Mouse (Mus musculus): Measurements from ENCODE around the gene Zfp839.
"Not testable (repeated sequence)": the region's sequence is repeated elsewhere in the genome, so short reads cannot be mapped to it uniquely, and the experiment has no call there.

Gene Zfp839

DNA sequence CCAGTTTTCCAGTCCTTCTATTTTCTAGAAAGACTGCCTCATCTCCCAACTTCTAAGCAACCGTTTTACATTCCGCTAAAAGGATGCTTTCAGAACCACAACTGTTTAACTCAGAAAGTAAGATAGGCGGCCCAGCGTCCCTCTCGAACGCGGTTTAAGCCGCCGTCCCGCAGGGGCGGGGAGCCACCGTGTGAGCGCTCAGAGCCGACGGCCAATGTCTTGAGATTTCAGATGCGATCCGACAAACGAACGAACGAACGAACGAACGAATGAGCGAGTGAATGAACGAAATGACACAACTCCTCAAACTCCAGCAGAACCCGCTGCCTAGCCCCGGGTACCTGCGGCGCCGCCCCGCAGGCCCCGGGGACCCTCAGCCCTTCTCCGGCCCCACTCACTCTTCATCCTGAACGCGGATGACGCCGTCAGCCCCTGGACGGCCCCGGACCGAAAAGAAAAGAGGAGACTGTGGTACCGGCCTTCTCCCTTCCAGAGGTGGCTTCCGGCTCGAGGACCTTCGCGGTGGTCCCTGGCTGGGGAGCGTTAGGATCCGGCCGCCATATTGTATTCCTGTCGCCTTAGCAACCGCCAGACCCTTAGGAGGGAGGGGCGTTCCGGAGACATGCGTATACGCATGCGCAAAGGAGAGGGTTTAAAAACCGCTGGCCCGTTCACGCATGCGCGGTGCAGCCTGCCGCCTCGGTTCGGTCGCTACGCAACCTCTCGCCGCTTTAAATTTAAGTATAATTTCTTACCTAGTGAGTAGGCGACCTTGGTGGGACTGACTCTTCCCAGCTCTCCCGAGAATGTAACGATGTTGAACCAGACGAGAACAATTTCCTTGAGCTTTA is 9.5 kb upstream of the Zfp839 start, which contains the start of gene Mok:
Gene Mok (minus strand): TSS at position 592 of the 851 bp plus-strand sequence.
- peak; percentile 88 for DNase-seq (ENCODE audit: low spot score)

DNA sequence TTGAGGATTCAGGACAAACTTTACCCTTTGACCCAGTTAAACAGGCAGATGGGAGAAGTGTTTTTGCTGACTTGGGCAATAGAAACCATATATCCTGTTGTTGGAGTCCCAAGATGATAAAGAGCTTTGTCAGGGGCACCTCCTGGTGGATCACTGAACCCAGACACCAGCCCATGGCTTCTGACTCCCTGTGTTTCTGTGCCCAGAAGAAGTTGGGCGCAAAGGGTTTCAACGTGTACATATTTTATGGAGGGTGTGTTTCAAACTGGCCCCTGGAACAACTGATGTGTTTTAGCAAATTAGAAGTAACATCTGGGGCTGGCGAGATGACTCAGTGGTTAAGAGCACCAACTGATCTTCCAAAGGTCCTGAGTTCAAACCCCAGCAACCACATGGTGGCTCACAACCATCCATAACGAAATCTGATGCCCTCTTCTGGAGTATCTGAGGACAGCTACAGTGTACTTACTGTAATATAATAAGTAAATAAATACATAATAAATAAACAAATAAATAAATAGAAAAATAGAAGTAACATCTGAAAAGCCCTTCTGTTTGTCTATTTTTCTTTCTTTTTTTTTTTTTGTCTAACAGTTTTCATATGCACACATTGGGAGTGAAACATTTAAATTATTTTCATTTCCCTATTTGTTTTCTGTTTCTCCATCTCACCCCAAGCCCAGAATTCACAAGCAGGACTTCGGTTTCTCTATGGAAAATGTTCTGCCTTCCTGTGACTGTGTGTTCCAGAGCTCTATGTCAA is 8.1 kb upstream of the Zfp839 start:
- DNase-seq (ENCODE audit: low spot score): no peak

DNA sequence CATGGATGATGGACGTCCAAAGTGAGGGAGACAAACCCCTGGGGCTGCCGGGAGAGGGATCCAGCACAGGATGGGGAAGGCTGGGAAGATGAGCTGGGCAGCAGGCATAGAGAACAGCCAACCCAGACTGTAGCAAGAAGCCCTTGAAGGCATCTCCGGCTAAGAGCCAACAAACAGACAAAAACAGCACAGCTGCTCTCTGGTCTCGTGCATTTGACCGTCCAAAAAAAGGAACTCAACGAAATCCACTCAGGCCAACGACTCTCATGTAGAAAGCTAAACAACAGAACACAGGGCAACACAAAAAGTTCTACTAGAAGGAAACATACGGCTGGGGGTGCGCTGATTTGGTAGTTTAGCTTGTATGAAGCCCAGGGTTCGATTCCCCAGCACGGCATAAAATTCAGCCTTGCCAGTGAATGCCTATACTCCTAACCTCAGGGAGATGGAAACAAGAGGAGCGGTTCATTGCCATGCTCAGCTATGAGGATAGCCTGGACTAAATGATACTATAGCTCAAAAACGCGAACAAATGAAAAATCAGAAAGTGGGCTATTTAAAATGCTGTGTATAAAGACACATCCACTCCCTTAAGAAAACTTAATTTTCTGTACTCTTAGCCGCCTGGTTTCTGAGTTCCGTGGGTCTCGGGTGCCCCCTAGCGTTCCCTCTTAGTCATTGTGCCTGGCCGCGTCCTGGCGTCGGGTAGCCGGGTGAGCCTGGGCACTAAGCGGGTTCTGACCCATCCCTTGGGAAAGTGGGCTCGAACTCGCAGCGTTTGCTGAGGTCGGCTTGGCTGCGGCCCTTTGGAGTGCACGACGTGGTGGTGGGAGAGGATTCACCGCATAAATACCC is 6.6 kb upstream of the Zfp839 start:
- peak; percentile 58 for DNase-seq (ENCODE audit: low spot score)

DNA sequence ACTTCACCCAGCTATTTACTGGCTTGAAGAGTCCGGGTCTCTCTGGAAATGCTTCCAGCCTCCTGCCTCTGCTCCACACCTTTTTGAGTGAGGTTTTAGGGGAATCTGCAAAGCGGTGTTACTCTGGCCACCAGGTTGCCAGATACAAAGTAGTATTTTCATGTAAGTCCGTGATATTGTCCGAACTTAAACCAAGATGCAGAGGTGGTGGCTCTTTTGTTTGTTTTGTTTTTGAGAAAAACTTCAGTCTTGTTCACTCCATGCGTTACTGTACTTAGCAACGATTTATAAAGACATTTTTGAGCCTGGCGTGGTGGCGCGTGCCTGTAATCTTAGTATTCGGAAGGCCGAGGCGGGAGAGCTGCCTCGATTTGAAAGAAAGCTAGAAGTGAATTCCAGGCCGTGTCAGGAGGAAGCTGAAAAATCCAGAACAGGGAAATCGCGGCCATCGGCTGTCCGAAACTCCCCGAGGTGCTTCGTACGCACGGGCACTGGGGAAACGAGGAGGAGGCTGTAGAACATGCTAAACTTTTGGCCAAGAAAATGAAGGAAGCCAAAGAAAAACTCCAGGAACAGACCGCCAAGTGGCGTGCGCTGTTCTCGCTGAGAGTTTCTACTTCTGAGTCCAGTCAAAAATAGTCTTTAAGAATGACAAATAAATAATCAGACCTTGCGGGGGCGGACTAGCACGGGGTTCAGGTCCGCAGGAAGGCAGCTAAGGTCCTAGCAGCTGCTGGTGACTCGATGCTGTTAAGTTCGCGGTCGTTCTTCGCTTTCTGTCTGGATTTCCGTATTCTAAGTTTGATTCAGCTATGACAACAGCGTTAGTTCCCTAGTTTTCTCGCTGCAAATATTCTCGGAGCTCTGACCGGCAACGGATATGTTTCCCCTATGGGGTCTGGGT is 5.6 kb upstream of the Zfp839 start:
- no peak for DNase-seq (ENCODE audit: low spot score)

DNA sequence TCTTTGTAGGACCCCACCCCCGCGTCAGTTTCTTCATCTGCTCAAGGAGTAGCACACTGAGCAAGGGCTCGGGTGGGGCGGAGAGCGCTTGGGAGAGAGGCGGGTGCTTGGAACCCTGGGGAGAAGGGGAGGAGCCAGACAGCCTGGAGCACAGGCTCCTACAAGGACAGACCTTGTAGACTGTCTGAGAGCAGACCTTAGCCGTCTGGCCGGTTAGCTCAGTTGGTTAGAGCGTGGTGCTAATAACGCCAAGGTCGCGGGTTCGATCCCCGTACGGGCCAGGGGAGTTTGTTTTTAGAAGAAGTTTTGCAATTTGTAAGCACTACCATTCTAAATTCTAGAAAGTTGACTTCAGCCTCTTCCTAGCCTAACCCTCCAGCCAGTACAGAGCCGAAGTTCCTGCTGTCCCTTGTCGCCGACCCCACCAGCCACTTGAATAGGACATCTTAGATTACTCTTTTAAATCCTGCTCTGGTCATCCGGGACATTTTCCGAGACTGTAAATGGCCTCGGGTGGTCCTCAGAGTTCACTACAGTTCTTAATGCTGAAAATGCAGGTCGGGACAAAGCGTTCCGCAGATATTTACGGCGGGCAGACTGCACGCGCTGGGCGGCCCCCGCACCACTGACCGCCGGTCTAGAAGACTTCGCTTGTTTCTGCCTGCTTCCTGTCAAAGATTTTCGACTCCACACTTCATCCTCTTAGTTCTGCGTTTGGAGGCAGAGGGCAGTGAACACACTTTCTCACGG is 4.7 kb upstream of the Zfp839 start:
- peak; percentile 90 for DNase-seq (ENCODE audit: low spot score)

DNA sequence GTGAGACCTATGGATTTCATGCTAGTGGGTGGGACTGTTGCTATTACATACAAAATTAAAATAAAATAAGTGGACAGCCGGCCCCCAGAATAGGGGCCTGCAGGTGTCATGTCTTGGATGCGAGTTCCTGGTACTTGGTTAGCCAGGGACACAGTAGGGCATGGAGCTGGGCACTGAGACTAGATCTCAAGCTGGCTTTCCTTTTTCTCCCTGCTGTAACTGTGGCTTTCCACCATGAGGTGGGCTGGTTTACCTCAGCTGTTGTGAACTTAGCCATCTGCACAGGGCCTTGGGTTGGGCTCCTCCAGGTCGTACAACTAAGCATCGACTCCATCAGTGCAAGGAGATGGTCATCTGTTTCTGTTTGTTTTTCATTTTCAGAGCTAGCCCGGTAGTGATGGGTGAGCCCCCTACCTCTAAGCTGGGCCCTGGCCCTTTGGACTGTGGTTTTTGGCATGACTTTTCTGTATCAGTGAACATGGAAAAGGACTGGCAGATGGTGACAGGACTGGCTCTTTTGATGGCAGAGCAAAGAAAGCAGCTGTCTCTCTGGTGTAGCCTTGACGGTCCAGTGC is 3.8 kb upstream of the Zfp839 start:
- DNase-seq (ENCODE audit: low spot score): no peak

DNA sequence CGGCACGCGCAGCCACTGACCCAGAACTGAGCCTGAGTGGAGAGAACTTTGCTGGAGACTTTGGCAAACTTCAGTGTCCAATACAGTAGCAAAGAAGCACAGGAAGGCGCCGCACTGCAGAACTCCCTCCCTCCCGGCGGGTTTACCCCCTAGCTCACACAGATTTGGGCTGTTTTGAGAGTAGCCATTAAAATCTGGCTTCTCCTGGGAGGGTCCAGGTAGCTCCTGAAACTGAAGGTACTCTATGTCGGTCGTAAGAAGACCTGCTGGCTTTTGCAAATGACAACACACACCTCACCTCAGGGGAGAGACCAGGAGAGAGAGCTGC is 840 bp downstream of the Zfp839 start:
- no peak for DNase-seq (ENCODE audit: low spot score)

DNA sequence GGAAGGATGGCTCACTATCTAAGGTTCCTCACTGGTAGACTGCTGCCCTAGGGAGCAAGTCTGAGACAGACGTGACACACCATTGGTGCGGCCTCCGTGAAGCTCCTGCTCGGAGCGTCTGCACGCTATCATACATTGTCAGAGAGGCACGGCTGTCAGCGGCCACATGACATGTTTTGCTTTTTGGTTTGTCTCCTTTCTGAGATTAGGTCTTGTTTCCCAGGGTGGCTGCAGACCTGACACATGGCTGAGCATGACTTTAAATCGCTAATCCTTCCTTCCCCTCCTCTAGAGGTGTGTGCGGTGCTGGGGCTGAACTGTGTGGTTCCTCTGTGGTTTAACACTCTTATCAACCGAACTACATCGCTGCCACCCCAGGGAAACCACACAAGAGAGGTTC is 1.4 kb downstream of the Zfp839 start:
- DNase-seq (ENCODE audit: low spot score): no peak

DNA sequence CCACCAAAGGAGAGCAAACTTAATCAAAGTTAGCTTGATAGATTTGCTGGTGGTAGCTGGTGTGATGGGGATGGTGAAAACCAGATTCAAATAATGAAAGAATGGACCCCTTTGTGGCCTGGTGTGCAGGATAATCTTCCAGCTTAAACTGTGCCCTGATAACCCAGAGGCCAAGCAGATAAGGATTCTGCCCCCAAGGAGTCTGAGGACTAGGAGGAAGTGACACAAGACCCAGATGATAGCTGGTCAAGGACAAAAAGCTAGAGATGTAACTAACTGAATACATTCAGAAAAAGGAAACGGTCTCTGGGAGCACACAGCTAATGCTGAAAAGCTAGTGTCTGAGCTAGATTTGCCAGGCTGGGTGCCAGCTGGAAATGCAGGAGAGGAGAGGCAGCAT is 1.9 kb downstream of the Zfp839 start:
- DNase-seq (ENCODE audit: low spot score): no peak

DNA sequence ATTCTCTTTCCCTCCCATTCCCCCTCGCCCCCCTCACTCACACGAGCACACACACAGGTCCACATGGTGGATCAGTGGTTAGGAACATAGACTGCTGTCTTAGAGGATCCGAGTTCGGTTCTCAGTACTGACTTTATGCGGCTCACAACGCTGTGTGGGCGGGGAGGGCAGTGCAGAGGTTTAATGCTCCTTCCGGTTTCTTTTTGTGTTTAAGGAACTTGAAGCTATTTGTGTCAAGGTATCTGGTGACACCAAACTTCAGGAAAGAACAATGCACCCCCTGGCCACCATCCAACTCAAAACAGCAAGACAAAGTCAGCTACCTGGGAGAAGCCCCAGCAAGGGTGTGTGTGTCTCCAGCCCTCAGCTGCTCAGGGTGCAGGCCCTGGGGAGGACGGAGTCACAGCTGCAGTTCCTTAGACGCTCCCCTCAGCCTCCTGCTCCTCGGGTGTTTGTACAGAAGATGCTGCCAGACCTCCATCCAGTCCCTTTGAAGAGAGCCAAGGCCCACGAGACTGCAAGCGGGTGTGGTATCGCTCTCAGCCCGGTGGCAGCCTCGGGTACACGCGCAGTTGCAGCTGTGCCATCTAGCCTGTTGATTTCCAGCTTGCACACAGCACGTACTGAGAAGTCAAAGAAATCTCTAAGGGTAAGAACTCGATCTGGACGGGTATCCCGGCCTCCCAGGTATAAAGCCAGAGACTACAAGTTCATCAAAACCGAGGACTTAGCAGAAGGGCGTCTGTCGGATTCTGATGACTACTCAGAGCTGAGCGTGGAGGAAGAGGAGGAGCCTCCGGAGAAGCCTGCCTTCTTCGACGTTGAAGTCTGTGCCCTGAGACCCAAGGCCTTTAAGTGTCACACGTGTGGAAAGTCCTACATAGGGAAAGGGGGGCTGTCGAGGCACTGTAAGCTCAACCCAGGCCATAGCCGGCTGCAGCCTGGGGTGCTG is 5.0 kb downstream of the Zfp839 start:
- no peak for DNase-seq (ENCODE audit: low spot score)

DNA sequence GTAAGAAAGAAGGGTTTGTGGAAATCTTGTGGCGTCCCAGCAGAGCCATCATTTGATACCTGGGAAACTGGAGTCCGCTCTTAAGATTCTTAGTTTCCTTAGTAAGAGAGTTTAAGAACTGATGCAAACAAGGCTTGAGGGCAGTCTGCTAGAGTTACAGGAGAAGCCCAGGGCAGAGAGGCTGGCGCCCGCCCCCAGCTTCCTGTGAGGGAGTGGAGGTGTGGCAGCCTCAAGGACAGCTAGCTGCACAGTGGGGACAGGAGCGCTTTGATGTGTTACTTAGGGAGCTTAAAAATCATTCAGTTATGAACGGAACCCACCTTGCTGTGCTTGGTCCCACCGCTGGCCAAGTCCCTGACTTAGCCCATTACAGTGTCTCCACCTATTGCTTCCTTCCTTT is 7.1 kb downstream of the Zfp839 start:
- no peak for DNase-seq (ENCODE audit: low spot score)

DNA sequence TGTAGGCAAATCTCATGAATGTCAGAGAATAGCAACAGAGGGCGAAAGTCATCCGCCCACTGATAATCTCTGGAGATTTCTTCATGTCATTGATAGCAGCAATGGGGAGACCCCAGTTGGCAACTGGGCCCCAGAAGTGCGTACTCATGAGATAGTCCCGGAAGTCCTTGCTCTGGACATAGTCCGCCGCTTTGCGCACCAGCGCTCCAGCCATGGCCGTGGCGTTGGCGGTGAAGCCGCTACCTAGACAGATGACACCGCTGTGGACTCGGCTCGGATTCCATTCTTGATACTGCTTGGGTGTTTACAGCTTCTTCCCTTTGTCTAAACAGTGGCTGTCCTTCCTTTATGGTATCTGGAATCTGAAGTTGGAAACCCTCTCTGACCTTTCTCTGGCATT is 8.6 kb downstream of the Zfp839 start:
- not testable (repeated sequence) for DNase-seq (ENCODE audit: low spot score)

DNA sequence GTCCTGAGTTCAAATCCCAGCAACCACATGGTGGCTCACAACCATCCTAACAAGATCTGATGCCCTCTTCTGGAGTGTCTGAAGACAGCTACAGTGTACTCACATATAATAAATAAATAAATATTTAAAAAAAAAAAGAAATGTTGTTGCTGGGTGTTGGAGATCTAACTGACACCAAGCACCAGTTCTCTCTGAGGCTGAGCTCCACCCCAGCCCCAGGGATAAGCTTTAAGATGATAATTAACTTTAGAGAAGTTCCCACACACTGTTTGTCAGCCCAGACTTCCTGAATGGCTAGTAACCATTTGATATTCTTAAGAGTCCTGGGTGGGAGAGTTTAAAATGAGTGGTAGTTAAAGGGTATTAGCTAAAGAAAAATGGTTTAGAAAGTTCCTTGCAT is 10.2 kb downstream of the Zfp839 start:
- no peak for DNase-seq (ENCODE audit: low spot score)

DNA sequence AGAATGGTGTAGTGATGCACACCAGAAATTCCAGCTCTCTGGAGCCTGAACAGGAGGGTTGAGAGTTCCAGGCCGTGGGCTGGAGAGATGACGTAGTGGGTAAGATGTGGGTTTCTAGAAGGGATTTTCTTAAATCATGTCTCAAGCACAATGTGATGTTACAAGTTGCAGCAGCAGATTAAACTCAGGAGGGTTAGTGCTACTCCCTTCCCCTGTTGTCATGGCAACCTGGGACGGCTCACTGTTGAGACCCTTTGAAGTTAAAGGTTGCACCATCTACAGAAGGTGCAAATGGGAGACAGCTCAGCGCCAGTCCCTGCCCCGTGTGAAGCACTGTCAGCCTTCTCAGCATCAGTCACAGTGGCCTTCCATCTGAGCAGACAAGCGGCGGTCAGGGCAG is 11.2 kb downstream of the Zfp839 start:
- DNase-seq (ENCODE audit: low spot score): no peak

DNA sequence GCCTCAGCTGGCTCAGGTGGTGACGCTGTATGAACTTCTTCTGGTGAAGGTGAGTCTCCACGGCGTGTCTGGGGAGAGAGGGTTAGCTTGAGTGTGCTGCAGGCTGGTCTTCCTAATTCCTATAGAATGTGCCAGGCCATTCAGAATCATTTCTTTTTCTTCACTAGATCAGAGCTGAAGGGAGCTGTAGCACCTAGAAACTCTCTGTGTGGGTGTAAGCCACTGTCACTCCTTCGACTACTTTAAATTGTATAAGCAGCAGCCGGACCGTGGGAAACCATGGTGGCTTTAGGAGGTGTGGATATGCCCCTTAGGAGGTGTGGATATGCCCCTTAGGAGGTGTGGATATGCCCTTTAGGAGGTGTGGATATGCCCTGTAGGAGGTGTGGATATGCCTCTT is 14.0 kb downstream of the Zfp839 start:
- DNase-seq (ENCODE audit: low spot score): no peak

DNA sequence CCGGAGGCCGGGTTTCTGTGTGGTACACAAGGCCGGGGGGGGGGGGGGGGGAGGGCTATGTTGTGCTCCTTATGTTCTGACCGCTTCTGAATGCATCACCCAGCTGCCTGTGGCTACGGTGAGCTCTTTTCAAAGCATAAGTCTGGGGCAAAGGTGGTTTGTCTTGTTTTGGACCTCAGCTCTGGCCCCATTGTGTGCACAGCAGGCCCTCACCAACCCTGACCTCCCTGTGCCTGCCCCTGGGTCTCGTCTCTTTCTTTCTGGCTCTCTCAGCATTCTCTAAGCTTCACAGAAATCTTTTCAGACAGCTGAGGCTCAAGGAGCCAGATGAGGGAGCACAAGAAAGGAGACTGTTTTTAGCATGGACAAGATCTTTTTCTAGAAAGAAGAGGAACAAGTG is 15.5 kb downstream of the Zfp839 start:
- DNase-seq (ENCODE audit: low spot score): no peak

DNA sequence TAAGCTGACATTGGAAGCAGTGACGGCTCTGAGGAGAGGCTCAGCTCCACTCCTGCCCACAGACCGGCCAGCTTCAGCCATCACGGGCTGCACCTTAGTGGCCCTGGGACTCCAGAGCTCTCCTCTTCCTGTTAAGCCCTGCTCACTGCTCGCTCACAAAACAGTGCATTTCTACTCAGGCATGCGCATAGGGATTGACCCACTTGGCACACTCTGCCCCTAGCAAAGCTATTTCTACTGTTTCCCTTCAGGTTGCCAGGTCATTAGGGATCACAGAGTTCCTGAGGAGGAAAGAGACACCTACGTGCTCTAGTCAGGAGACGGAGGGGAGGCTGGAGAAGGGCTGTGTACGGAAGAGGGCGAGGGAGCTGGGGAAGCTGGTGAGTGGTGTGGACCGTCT is 15.9 kb downstream of the Zfp839 start:
- DNase-seq (ENCODE audit: low spot score): no peak

DNA sequence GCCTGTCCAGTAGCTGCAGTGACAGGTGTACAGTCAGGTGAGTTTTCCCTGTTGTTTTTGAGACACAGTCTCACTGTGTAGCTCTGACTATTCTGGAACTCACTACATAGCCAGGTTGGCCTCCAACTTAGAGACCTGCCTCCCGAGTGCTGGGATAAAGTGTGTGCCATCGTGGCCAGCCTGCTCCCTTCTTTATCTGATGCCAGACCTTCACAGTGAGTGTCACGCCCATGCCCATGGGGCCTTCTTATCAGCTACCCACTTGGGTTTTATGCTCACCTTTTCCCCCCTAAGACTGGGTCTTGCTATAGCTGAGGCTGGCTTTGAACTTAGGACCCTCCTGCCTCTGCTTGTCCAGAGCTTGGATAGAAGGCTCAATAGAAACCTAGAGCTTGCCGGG is 20.1 kb downstream of the Zfp839 start:
- DNase-seq (ENCODE audit: low spot score): no peak

DNA sequence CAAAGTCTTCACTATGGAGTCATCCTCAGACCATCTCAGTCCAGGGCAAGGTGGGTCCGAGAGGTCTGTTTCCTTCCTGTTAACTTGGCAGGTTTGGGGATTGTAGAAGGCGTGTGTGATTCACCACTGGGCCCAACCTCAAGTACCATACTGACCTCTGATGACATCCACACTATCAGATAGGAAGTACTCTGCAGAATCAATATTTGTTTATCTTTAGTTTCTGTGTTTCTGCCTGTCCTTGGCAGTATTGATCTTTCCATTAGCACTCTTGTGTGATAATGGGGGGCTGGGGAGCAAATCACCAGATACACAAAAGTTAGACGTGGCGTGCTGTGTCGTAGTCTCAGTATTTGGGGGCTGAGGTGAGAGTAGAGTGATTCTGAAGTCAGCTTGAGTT is 21.2 kb downstream of the Zfp839 start:
- DNase-seq (ENCODE audit: low spot score): no peak

All from ovary, adult 18-20 months (tissue).